Mouse (Mus musculus): ENCODE data around the gene Lrrc71.
A peak's percentile ranks its signal among the peaks of the same experiment; 100 is the strongest.

Lrrc71 gene

DNA sequence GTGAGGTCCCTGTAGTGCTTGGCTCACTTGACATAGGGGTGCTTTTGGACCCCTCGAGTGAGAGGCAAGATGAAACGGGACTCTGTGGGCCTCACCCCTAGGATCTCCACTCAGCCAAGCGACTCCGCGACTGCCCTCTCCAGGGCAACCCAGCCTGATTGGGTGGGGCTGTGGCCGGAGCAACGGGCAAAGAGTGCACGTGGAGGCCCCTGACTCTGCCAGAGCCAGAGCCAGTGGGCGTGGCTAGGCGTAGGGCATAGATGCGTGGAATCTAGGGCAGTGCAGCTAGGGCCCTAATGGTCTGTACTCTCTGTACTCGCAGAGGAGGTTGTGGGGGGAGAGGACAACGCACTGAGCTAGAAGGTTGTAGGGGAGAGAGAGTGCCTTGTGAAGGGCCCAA, at the start of gene Lrrc71:
Lrrc71 (minus strand) TSS at position 195 of the 400 bp plus-strand sequence.
- DNase-seq (ENCODE audit: low read depth): no peak

DNA sequence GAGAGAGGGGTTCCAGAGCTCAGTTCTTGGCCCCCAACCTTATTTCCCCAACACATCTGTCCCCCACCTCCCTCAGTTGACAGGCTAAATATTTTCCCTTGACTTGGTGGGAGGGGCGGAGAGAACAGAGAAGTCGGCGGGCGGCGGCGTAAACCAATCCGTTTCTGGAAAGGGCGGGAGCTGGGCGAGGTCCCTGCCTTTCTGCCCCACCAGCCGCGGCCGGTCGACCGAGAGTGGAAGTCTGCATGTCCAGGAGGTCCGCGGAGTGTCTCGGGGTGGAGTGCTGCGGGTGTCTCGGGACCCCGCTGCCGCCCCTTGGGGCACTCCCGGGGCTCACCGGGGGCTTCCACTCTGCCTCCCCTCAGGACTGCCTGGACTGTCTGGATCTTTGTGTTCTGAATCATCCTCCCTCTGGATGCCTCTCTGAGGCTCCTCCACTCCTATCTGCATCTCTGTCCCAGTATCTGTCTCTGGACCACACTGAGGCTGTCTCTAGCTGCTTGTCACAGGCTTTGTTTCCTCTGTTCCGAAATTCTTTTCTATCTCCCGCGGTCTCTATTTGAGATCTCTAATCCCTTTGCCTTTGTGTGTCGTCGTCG, 48.4 kb upstream of the Lrrc71 start, which contains the start of gene Insrr:
Insrr (plus strand) TSS at position 216 of the 599 bp plus-strand sequence.
- DNase-seq (ENCODE audit: low read depth): no peak

DNA sequence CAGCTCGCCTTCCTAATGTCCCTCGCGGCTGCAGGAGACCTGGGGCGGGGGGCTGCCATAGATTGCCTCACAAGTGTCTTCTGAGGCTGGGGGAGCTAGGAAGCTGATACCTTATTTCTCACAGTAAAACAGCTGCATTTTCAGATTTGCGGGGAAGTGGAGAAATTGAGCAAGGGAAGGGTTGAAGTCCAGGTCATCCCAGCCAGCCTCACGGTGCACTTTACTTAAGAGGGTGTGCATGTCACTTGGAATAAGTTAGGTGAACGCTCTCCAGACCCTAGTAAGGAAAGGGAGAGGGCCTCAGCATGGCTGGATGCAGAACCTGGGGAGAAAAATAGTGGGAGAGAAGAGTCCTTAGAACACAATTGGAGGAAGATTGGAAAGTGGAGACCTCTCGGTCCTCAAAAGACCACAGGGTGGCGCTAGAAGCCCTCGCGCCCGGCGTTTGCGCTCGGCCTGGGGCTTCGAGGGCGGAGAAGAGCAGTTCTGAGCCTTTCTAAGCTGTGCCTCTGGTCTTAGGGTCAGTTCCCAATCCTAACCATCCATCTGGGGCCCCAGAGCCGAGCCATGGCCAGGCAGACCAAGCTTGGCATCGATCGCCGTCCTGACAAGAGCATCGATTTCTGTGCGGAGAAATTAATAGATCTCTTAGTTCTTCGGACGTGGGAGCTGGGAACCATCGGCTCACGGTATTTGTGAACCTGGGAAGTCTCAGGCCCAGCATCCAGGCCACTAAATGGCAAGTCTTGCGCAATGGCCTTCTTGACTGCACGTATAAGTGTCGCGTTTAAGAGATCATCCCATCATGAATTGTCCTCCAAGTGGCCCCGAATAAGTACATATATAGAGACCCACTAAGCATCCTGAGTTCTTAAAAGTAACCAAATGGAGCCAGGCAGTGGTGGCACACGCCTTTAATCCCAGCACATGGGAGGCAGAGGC, 47.2 kb upstream of the Lrrc71 start:
- peak; percentile 67 for DNase-seq (ENCODE audit: low read depth)

DNA sequence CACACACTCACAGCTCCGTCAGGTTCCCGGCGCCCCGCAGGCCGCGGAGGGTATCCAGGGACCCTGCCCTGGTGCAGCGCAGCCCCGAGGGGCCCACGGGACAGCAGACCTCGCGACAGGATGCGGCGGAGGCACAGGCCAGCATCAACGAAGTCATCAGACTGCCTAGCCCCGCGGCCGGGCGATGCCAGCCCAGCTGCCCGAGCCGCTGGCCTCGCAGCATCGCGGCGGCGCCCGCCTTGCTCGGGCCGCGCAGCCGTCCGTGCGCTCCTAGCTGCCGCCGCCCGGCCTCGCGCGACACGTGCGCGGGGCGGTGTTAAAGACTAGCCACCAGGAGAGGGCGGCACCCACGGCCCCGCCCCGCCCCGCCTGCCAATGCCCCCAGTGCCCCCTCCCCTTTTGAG, 46.5 kb upstream of the Lrrc71 start, which contains the start of gene Ntrk1:
Ntrk1 (minus strand) TSS at position 241 of the 404 bp plus-strand sequence.
- peak; percentile 16 for DNase-seq (ENCODE audit: low read depth)

DNA sequence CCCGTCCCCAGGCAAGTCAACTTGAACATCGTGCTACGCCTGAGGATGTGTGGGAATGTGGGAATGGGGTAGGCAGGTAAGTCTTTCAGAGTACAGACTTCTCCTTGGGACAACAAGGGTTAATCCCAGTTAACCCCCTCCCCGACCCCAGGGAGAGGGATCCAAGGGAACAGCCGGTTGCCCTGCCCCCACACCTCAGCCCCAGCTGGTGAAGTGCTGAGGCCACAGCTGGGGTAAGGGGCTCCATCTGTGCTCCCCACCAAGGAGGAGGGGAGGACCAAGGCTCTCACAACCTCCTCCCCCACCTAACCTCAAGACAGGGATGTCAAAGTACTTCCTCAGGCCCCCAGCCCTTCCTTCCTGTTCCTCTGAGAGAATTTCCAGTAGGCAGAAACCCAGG, 41.3 kb upstream of the Lrrc71 start:
- DNase-seq (ENCODE audit: low read depth): no peak

DNA sequence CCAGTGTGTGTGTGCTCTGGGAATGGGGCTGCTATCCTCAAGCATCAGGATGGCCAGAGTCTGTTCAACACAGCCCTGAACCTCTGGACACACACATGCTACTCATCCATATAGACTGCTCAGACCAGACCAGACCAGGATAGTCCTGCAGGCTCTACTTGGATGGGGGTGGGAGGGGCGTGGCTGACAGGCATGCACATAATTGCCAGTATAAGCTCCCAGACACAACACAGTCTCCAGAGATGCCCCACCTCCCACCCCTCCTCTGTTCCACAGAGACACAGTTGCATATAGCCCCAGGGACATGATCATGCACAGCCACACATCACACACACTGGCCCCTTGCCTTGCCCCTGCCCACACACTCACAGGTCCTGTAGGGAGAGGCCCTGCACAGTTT, 40.8 kb upstream of the Lrrc71 start:
- no peak for DNase-seq (ENCODE audit: low read depth)

DNA sequence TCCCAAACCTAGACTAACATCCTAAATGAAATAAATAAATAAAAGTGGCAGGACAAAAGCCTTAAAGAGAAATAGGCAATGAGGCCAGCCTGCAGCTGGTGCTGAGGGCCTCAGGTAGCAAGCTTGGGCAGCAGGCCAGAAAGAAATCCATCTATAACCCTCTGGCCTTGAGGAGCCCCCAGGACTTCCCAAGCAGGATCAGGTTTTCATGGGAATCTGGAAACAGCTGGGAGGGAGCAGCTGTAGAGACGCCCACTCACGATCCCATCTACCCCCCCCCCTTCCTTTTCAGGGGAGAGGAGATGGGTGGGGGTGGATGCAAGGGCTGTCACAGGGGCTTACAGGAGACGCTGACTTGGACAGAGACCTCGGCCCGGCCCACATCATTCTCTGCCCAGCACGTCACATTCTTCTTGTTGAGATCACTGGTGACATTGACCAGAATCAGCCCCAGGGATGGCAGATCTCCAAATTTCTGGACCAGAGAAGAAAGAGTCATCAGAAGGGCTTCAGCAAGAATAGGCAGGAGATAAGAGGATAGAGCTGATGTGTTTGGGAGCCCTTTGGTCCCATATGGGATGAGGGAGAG, 37.3 kb upstream of the Lrrc71 start:
- DNase-seq (ENCODE audit: low read depth): no peak

DNA sequence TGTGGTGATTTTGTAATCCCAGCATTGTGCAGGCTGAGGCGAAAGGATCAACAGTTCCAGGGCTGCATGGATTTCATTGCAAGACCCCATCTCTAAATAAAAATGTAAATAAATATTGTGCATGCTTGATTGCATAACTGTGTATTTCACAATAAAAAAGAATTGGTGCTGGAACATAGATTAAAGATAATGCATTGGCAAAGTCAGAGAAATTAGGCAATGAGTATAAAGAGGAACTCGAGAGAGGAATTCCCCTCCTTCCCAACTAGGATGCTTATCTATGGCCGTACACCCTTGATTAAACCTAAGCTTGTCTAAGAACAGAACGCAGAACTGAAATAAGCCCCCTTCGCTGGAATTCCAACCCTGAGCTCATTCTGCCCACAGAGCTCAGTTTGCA, 36.7 kb upstream of the Lrrc71 start:
- DNase-seq (ENCODE audit: low read depth): no peak

DNA sequence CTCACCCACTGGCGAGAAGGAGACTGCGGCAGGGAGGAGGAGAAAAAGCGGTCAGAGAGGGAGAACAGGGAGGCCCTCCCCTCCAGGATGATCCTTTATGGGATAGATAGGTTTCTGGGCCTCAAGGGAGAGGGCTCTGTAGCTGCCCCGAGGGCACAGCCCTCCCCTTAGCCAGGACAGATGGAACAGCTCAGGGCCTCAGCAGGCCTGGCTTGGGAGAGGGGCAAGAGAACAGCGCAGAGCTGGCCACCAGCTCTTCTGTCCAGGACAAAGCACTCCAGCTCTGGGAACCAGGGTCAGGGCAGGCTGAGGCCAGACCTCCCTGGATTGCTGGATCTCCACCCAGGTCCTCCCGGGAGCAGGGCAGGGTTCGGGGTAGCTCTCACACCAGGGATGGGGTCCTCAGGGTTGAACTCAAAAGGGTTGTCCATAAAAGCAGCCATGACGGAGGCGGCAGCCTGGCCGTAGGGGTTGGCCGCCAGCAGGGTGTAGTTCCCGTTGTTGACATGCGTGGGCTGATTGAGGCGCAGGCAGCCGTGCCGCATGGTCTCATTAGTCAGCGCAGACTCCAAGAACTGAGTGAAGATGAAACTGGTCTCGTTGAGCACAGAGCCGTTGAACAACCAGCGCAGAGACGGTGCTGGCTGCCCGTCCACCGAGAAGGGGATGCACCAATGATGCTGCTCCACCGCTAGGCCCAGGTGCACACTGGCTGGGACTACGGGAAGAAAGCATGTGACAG, 35.0 kb upstream of the Lrrc71 start:
- no peak for DNase-seq (ENCODE audit: low read depth)

DNA sequence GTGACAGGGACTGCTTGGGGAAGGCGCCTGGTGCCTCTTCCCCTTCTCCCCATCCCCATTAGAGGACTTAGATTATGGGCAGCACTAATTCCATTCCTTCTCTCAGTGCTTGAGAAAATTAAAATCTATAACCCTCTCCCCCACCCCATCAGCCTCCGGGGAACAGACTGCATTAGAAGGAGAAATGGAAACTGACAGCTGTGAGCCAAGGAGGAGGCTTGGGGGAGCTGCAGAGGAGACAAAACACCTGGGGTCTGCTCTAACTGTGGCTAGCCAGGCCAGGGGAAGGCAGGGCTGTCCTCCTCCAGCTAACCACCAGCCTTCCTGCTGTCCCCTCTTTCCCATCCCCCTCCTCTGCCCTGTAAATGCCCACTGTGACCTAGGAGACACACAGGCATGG, 30.7 kb upstream of the Lrrc71 start:
- DNase-seq (ENCODE audit: low read depth): no peak

DNA sequence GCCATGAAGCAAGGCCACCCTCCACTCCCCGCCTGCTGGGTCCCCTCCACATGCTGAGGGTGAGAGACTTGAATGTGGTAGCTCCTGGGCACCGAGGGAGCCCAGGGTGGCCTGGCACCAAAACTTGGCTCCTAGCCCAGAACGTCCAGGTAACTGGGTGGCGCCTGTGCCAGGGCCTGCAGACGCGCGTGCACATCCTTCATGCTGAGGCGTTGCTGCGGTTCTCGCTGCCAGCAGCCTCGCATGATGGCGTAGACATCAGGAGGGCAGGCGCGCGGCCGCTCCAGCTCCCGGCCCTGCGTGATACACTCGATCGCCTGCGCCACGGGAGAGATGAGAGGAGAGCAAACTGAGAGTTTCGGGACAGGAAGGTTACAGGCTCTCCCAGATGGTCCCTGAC, 29.9 kb upstream of the Lrrc71 start:
- no peak for DNase-seq (ENCODE audit: low read depth)

DNA sequence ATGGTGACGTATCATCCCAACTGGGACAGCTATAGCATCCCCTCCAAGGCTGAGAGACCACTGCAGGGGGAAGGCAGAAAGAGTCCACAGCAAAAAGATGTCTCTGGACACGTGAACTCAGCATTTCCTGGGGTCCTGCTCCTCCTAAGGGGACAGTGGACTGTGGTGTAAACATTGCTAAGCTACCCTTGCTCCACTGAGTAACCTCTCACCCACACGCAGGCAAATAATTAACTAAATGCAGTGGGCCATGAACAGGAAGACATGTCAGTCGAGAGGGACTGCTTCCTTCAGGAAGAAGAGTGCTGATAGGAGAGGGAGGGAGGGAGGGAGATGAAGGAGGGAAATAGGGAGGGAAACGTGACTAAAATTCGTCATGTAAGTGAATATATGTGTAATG, 22.7 kb upstream of the Lrrc71 start:
- DNase-seq (ENCODE audit: low read depth): no peak

DNA sequence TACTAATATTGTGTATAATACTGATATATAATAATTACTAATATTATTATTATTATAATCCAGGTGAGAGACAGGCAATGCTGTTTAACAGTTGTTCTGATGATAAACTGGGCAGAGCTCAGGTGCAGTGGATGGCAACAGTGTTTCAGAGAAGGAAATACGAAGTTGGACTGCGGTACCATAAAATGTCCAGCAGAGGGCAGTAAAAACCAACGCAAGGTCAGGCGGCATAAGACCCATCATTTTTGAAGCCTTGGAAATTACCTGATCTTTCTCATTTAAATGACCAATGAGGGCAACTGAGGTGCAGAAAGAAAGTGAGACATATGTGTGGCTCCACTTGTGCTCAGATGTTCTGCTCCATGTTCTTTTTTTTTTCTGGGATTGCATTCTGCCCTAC, 21.9 kb upstream of the Lrrc71 start:
- peak; percentile 89 for DNase-seq (ENCODE audit: low read depth)

DNA sequence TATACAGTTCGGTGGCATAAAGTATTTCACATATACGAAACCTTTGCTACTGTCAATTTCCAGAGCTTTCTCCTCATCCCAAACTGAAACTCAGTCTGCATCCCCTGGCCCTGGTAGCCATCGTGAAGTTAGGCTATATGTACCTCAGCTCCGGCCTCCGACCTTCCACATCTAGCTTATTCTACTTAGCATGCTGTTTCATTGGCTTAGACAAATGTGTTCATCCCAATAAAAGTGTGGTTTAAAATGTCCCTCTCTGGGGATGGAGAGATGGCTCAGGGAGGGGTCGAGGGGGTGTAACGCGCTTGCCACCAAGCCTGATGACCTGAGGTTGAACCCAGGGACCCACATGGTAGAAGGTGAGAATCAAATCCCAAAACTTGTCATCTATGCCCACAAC, 21.1 kb upstream of the Lrrc71 start:
- no peak for DNase-seq (ENCODE audit: low read depth)

DNA sequence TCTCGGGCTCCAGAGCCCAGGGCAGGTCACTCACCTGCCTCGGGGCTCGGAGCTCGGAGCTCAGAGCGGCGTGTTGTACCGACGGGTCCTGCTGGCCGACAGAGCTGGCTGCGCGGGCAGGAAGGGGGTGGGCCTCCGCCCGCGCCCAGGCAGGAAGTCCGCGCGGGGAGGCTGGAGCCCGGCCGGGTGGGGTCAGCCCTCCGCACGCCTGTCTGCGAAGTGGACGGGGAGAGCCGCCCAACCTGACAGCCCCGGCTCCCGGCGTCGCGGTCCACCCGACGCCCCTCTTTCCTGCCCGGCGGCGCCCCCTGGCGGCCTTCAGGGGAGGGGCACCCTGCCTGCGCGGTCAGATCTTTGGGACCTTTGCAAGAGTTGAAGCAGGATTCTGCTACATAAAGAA, 20.4 kb upstream of the Lrrc71 start:
- peak; percentile 88 for DNase-seq (ENCODE audit: low read depth)

DNA sequence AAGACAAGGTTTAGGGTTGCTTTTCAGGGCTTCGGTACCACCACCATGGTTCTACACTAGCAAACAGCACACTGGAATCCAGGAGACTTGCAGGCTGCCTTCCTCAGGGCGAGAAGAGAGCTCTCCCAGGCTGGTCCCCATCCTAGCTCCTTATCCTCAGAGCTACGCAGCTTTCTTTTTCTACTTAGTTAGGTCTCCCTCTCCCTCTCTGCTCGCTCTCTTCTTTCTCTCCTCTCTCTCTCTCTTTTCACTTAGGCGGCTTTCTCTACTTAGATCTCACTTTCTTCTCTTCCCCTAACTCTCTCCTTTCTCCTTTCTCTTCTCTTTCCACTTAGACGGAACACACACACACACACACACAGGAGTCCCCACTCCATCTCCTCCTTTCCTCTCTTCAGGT, 20.0 kb upstream of the Lrrc71 start:
- DNase-seq (ENCODE audit: low read depth): no peak

DNA sequence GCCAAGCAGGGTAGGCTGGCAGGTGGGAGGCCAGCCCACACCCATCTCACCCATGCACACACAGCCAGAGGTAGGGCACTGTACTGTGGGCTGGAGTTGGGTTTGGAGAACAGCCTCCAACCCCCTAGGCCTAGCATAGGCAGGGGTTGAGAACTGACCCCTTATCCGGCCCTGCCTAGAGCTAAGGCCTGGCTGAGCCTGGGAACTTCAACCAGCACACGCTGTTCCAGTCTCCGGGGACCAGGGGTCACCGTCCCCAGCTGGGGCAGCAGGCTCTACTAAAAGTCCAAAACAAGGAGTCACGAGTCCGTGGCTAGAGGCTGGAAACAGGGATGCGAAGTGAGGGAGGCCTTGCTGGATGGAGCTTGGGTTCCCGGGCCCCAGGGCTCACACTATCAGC, 19.3 kb upstream of the Lrrc71 start:
- DNase-seq (ENCODE audit: low read depth): peak; percentile 13

DNA sequence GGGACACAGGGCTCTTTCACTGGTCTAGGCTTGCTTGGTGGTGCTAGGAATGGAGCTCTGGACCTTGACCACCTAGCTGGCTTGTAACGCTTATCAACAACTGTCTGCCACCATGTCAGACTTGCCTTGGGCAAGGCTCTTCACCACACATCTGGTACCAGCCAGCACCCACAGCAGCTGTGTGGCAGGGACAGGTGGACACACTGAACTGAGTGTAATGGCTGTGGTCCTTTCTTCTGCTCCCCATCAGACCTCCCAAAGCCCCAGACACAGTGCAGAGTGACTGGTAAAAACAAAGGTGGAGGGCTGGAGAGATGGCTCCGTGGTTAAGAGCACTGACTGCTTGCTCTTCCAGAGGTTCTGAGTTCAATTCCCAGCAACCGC, 17.9 kb upstream of the Lrrc71 start:
- DNase-seq (ENCODE audit: low read depth): peak; percentile 17

DNA sequence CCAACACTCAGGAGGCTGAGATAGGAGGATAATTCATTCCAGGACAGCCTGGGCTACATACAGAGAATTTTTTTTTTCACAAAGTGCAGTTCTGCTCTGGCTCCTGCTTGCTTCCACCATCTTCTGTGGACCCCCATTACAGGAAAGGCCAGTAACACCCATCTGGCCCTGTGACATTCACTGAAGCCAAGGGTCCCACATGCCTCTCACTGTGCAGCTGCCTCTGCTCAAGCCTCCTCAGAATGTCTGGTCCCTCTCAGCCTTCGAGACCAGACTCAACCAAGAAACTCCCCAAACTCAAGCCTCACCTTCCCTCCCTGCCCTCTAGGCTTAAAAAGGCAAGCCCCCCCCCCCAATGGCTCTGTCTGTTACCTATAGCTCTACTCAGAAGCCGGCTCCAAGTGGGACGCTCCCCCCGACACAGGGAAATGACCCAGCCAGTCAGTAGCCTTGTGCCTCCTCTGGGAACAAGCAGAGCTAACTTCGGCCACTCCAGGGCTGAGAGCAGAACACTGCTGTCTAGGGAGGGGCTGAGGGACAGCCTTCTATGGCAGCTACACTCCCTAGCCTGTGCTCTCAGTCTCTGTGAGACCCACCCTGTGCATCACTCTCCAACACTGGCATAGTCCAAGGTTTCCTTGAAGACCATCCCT, 17.3 kb upstream of the Lrrc71 start:
- DNase-seq (ENCODE audit: low read depth): no peak

DNA sequence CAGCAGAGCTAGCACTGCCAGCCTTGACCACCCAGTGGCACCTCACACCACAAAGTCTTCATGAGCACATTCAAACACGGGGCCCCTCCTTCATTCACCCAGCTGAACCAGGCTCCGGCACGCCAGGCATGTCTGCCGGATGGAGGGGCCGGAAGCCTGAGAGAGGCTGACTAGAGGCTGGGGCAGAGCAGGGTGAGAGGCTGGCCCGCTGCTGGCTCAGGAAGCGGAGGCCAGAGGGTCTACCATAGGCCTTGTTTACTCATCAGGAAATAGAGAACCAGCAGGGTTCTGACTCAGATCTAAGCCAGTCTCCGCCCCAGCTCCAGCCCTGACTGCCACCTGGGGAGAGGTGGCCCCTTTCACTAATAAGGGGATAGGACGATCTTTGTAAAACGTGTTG, 16.7 kb upstream of the Lrrc71 start:
- DNase-seq (ENCODE audit: low read depth): peak; percentile 78

DNA sequence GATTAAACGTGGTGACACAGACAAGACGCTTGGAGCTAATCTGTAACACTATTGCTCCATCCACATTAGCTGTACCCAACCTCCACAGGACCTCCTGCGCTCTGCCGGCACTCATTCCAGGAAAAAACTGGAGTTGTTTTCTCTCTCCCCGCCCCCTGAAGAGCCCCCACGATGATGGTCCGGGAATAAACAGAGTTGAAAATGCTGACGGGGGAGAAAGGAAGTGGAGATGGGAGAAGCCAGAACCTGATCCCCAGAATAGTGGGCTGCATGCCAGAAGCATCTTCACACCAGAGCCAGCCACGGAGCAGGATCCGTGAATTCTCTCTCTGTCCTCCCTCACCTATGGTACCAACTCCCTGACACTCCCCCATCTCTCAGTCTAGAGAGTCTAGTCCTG, 16.1 kb upstream of the Lrrc71 start:
- no peak for DNase-seq (ENCODE audit: low read depth)
